Mouse (Mus musculus) cerebellum, postnatal 4 days (tissue): ENCODE measurements around the gene Gm14744.
"Not testable (repeated sequence)": the region's sequence is repeated elsewhere in the genome, so short reads cannot be mapped to it uniquely, and the experiment has no call there.

ENCODE experiments used
- DNase-seq, 2 experiments: peaks; one replicate each; pipeline ENCODE4 v3.0.0; 2022; ENCODE audit warnings: low spot score in 2 of 2, mixed read lengths in 1 of 2

Gm14744 gene

DNA sequence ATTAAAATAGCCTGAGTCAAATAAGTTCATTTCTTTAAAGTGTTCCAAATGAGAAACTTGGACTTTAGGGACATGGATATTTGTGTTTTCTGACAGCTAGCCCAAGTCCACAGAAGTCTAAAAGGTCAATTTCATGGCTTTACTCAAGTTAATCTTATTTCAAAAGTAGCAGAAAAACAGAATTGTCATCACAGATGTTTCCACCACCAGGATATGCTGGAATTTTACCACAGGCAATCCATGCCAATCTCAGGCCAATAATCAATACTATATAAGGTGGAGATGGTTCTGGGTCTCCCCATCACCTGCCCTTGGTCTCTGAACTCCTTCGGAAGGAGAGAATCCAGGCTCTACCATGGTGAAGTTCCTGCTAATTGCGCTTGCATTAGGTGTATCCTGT, at the start of gene Gm14744:
TSS of gene Gm14744 (plus strand) at position 301 of the 400 bp plus-strand sequence.
- DNase-seq: not testable (repeated sequence)

- DNase-seq: no peak
Observed at GRCm38 (mm10) chrX:77853523-77853922, 11.0 kb upstream of the Gm14744 start, which contains the start of gene Pbsn. Pbsn (minus strand) TSS chrX:77853623.

DNA sequence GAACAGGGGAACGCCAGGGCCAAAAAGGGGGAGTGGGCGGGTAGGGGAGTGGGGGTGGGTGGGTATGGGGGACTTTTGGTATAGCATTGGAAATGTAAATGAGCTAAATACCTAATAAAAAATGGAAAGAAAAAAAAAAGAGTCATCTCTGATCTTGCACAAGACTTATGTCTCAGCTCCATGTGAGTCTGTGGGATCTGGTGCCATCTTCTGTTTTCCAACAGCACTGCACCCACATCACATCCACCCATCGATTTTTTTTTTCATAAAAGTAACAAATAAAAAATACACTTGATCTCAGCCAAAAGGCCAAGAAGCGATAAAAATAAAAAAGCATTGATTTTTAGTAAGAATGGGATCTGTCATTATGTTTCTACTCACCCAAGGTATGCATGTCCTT, 15.5 kb downstream of the Gm14744 start:
- DNase-seq: not testable (repeated sequence)
